Mouse (Mus musculus): ENCODE measurements at regions not wholly inside any gene's neighbourhood (a gene's known extent, or its start where the extent isn't known, plus 50 kb on each side); places are given as distances from the start of the nearest gene placed in this dataset.

DNA sequence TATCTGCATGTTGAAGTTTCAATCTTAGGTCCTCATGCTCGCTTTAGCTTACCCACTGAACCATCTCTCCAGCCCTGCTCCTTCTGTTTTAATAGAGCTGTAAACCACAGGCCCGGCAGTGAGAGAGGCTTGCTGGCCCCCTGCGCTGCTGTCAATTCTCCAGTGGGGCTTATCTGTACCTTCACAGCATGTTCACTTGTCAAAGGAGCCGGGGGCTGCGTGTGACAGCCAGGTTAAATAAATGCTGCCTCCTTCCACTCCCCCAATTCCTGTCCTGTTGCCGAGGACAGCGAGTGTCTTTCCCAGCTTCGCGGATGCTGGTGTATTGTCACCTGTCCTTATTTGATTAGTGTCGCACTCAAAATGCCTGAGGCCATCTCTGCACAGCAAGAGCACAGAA, 125.7 kb upstream of the Thy1 start:
- TF ChIP-seq CTCF (IDR thresholded peaks at IDR 0.05; ENCODE audit: control insufficient read depth, insufficient read depth, insufficient read length) (no peak), MYOD1 (IDR thresholded peaks at IDR 0.05; ENCODE audit: control insufficient read depth, insufficient read length, low read depth) (no peak), USF1 (IDR thresholded peaks at IDR 0.05; ENCODE audit: low read depth) (no peak), CEBPB (IDR thresholded peaks at IDR 0.05; ENCODE audit: low read depth) (no peak), MAX (IDR thresholded peaks at IDR 0.05) (no peak), FOSL1 (IDR thresholded peaks at IDR 0.05; ENCODE audit: insufficient read depth, low read length, poor library complexity, severe bottlenecking) (no peak), MYOG (IDR thresholded peaks at IDR 0.05; ENCODE audit: control insufficient read depth, extremely low read depth, insufficient read length) (no peak)
